Mouse (Mus musculus) myocyte (in vitro differentiated cells): ENCODE measurements around the gene Dph2. TPM values are rescaled to one million over a fixed set of nuclear protein-coding genes. Genes with fewer than 3 reads are reported as not detected.

Experiments used
- H3K27me3 ChIP-seq: one replicate; pipeline ENCODE4 v1.6.1; 2011; ENCODE audit not compliant: control insufficient read depth, insufficient read depth, insufficient read length
- H3K36me3 ChIP-seq: one replicate; pipeline ENCODE4 v1.6.1; 2011; ENCODE audit not compliant: control insufficient read depth, insufficient read depth
- H3K4me2 ChIP-seq: one replicate; pipeline ENCODE4 v1.6.1; 2011; ENCODE audit warnings: low read depth, control low read depth
- H3K4me3 ChIP-seq: one replicate; pipeline ENCODE4 v1.5.1; 2011; ENCODE audit warnings: mild to moderate bottlenecking, control low read depth, moderate library complexity
- H3K79me2 ChIP-seq: one replicate; pipeline ENCODE4 v1.6.1; 2011; ENCODE audit not compliant: control insufficient read depth, insufficient read depth
- H3ac ChIP-seq: one replicate; pipeline ENCODE4 v1.6.1; 2011; ENCODE audit not compliant: control insufficient read depth, insufficient read length
- CEBPB ChIP-seq: IDR thresholded peaks from 2 replicates; pipeline ENCODE4 v1.6.1; 2011; ENCODE audit warnings: mild to moderate bottlenecking, moderate library complexity; ENCODE audit not compliant: poor library complexity, insufficient read depth, severe bottlenecking
- E2F4 ChIP-seq: IDR thresholded peaks from one replicate; pipeline ENCODE4 v1.6.1; 2011; ENCODE audit warnings: mild to moderate bottlenecking, control low read depth, moderate library complexity; ENCODE audit not compliant: insufficient read depth
- MAX ChIP-seq: IDR thresholded peaks from one replicate; pipeline ENCODE4 v1.6.1; 2011; ENCODE audit warnings: low read depth, mild to moderate bottlenecking, control low read depth
- MYOD1 ChIP-seq, 3 experiments: IDR thresholded peaks; one replicate each; pipeline ENCODE4 v1.6.1; 2011; ENCODE audit warnings: control low read depth in 2 of 3, low read depth in 2 of 3, mild to moderate bottlenecking in 2 of 3, moderate library complexity in 1 of 3; ENCODE audit not compliant: insufficient read length in 2 of 3, control insufficient read depth in 1 of 3
- MYOG ChIP-seq, 3 experiments: IDR thresholded peaks; one replicate each; pipeline ENCODE4 v1.6.1; 2011; ENCODE audit warnings: control low read depth in 2 of 3, low read depth in 2 of 3, mild to moderate bottlenecking in 2 of 3; ENCODE audit not compliant: insufficient read length in 2 of 3, control insufficient read depth in 1 of 3, insufficient read depth in 1 of 3
- POLR2A ChIP-seq: IDR thresholded peaks from one replicate; pipeline ENCODE4 v1.6.1; 2011; ENCODE audit warnings: low read depth, mild to moderate bottlenecking, control low read depth, moderate library complexity; ENCODE audit not compliant: insufficient read length
- POLR2AphosphoS2 ChIP-seq: IDR thresholded peaks from one replicate; pipeline ENCODE4 v1.6.1; 2011; ENCODE audit warnings: low read depth, control low read depth; ENCODE audit not compliant: insufficient read length
- REST ChIP-seq: IDR thresholded peaks from one replicate; pipeline ENCODE4 v1.6.1; 2011; ENCODE audit warnings: mild to moderate bottlenecking, control low read depth, moderate library complexity; ENCODE audit not compliant: insufficient read depth, insufficient read length
- SRF ChIP-seq: IDR thresholded peaks from one replicate; pipeline ENCODE4 v1.6.1; 2011; ENCODE audit warnings: low read depth; ENCODE audit not compliant: control insufficient read depth, insufficient read length
- TCF12 ChIP-seq: IDR thresholded peaks from one replicate; pipeline ENCODE4 v1.6.1; 2011; ENCODE audit warnings: mild to moderate bottlenecking, control low read depth; ENCODE audit not compliant: poor library complexity, insufficient read depth, severe bottlenecking
- TCF3 ChIP-seq: IDR thresholded peaks from one replicate; pipeline ENCODE4 v1.6.1; 2011; ENCODE audit warnings: low read depth, control low read depth; ENCODE audit not compliant: insufficient read length
- USF1 ChIP-seq: IDR thresholded peaks from one replicate; pipeline ENCODE4 v1.6.1; 2011; ENCODE audit warnings: low read depth, mild to moderate bottlenecking, control low read depth, moderate library complexity
- polyA plus RNA-seq: library from polyadenylated mRNA; unstranded; fragments of >200 nt; fragmentation: generic; extraction: Trizol; gene quantifications from one replicate; pipeline ENCODE4 v1.2.1, GENCODE M21; 2012; ENCODE audit warnings: missing spikeins

The Dph2 gene
- 8.5 TPM for polyA plus RNA-seq

GRCm38 (mm10) chr4:117891738-117892161 lies at the start of gene Dph2:
Gene Dph2, minus strand, starts transcription at chr4:117892032.
- peak within 1 kb of the TSS; percentile 68 for H3K4me2 ChIP-seq
- TF ChIP-seq POLR2A = no peak
- TF ChIP-seq POLR2AphosphoS2 = no peak
- TF ChIP-seq MAX = no peak
- TF ChIP-seq CEBPB = no peak
- TF ChIP-seq MYOD1 (IDR thresholded peaks at IDR 0.05; ENCODE audit: control insufficient read depth in 1 of 3, insufficient read length in 2 of 3, low read depth in 2 of 3) = no peak
- TF ChIP-seq E2F4 = peak; percentile 50
- no peak for TF ChIP-seq TCF3

DNA sequence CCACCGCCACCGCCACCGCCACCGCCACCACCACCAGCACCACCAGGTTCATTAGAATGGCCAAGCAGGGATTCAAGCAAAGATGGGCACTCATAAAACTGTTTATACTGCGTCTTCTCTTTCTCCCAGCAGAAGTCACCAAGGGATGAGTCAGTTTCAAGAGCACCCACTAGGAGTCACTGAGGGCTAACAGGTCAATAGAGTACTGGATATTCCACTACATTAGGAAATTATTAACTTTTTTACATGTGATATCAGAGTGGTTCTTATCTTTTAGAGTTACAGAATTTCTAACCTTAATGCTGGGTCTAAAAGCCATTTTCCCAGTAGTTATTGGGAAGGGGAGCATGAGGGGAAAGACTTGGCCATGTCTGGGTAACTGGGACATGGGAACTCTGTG lies 45.1 kb upstream of the Dph2 start:
- no peak overlapping the region for H3ac ChIP-seq
- H3K4me2 ChIP-seq = no peak overlapping the region
- H3K4me3 ChIP-seq = no peak overlapping the region
- no peaks in the 10 kb centered on the region for H3K79me2 ChIP-seq
- no peaks in the 10 kb centered on the region for H3K27me3 ChIP-seq
- H3K36me3 ChIP-seq = no peaks in the 10 kb centered on the region
- TF ChIP-seq USF1 (no peak), POLR2AphosphoS2 (no peak), TCF3 (no peak), SRF (no peak), E2F4 (no peak)

More at GRCm38 (mm10) chr4:117891738-117892161, at the start of gene Dph2:
- Histone ChIP-seq H3K36me3 (peaks cover 8% of the 10 kb centered on the region), H3ac (no peak within 1 kb of the TSS), H3K79me2 (peaks cover 3% of the 10 kb centered on the region), H3K4me3 (peak within 1 kb of the TSS; percentile 40), H3K27me3 (no peaks in the 10 kb centered on the region)

DNA sequence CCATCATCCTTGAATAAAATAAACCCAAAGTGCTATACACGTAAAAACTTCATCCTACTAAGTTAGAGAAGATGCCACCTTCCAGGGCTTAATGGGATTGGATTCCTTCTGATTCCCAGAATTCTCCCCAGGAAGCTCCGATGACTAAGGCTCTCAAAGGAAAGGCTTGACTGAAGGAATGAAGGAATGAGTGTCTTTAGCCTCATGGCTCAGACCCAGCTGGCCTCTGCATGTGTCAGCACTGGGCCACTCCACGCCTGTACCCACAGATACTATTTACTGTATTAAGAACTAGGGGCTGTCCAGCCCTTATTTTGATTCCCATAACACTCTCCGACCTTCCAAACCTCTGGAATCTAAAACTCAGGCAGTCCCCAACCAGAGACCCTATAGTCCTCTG lies 42.2 kb upstream of the Dph2 start:
- no peak overlapping the region for H3K4me3 ChIP-seq
- H3K36me3 ChIP-seq = no peaks in the 10 kb centered on the region
- peak in 1 of 3 experiments; percentile 17 for TF ChIP-seq MYOG (IDR thresholded peaks at IDR 0.05; ENCODE audit: control insufficient read depth in 1 of 3, insufficient read depth in 1 of 3, insufficient read length in 2 of 3, low read depth in 2 of 3)
- TF ChIP-seq USF1 = no peak
- H3K79me2 ChIP-seq = no peaks in the 10 kb centered on the region
- H3K27me3 ChIP-seq = no peaks in the 10 kb centered on the region
- peak overlapping the region; percentile 26 for H3K4me2 ChIP-seq
- no peak overlapping the region for H3ac ChIP-seq

DNA sequence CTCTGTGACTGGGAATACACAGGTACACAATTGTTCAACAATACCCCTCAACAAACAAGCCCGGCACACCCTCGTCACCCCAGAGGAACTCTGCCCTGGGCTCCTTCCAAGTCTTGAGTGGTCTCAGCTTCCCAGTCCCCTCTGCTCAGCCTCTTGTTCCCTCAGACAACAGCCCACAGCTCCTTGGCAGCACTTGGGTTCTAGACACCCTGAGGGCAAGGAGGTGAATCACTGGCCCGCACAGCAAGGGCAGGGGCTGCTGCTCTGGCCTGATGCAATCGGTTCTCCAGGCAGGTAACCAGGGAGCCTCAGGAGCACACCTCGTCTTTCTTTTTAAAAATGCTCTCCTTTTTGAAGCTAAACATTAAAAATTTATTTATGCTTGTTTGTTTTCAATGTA lies 41.4 kb upstream of the Dph2 start:
- Histone ChIP-seq H3K27me3 (no peaks in the 10 kb centered on the region), H3K4me3 (no peak overlapping the region), H3K4me2 (no peak overlapping the region), H3ac (no peak overlapping the region), H3K36me3 (no peaks in the 10 kb centered on the region), H3K79me2 (no peaks in the 10 kb centered on the region)
- peak; percentile 77; the same call in 1 of the 2 replicates for TF ChIP-seq CEBPB
- no peak for TF ChIP-seq MYOD1 (IDR thresholded peaks at IDR 0.05; ENCODE audit: control insufficient read depth in 1 of 3, insufficient read length in 2 of 3, low read depth in 2 of 3)
- no peak for TF ChIP-seq REST
- no peak for TF ChIP-seq MYOG (IDR thresholded peaks at IDR 0.05; ENCODE audit: control insufficient read depth in 1 of 3, insufficient read depth in 1 of 3, insufficient read length in 2 of 3, low read depth in 2 of 3)

GRCm38 (mm10) chr4:117929391-117929881 lies 37.6 kb upstream of the Dph2 start, which contains the start of gene Artn:
Gene Artn, minus strand, starts transcription at chr4:117929763.
- Histone ChIP-seq H3K4me2 (peak within 1 kb of the TSS; percentile 77), H3K79me2 (no peaks in the 10 kb centered on the region), H3ac (no peak within 1 kb of the TSS), H3K4me3 (peak within 1 kb of the TSS; percentile 35), H3K36me3 (no peaks in the 10 kb centered on the region), H3K27me3 (no peaks in the 10 kb centered on the region)
- no peak for TF ChIP-seq MAX
- peak; percentile 47 for TF ChIP-seq POLR2A
- TF ChIP-seq CEBPB = no peak

DNA sequence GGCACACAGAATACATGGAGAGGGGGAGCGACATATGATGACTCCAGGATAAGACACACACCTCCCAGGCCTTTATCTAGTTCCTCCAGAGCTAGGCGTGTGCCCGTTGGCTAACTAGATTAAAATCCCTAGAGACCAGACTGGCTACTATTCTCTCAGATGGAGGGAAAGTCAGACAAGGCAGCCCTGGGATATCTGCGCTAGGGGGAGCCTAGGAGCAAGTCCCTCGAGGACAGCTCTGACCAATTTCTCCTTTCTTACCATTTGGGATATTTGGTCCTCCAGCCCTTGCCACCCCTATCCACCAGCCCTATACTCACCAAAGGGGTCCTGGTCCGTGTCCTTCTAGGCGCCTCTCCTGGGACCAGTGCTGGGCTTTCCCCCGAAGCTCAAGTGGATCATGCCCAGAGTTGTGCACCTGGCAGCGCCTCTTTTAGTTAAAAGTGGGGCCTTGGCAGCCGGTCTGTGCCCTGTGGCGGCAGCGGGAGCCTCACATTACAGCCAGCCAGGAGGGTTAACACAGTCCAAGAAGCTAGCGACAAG lies 36.9 kb upstream of the Dph2 start:
- no peaks in the 10 kb centered on the region for H3K79me2 ChIP-seq
- H3K4me3 ChIP-seq = peak overlapping the region; percentile 35
- H3ac ChIP-seq = no peak overlapping the region
- TF ChIP-seq MYOG (IDR thresholded peaks at IDR 0.05; ENCODE audit: control insufficient read depth in 1 of 3, insufficient read depth in 1 of 3, insufficient read length in 2 of 3, low read depth in 2 of 3) = no peak
- no peak for TF ChIP-seq MYOD1 (IDR thresholded peaks at IDR 0.05; ENCODE audit: control insufficient read depth in 1 of 3, insufficient read length in 2 of 3, low read depth in 2 of 3)
- no peak for TF ChIP-seq USF1
- no peak for TF ChIP-seq MAX
- TF ChIP-seq CEBPB = no peak
- TF ChIP-seq E2F4 = no peak
- no peak for TF ChIP-seq POLR2AphosphoS2
- no peak for TF ChIP-seq TCF12
- no peak for TF ChIP-seq POLR2A
- TF ChIP-seq SRF = no peak
- no peak for TF ChIP-seq TCF3
- H3K27me3 ChIP-seq = no peaks in the 10 kb centered on the region
- H3K36me3 ChIP-seq = no peaks in the 10 kb centered on the region
- peak overlapping the region; percentile 77 for H3K4me2 ChIP-seq
